Mouse (Mus musculus) cortical plate, adult 2 months (tissue): ENCODE data around the gene Mllt10.

ENCODE experiments used
- CTCF ChIP-seq: fragments of 200-500 bp; IDR thresholded peaks from 2 replicates; pipeline ENCODE4 v1.5.1; 2011; ENCODE audit warnings: mild to moderate bottlenecking, control low read depth, low read length; ENCODE audit not compliant: insufficient read depth; ENCODE audit errors: extremely low read depth
- POLR2A ChIP-seq: fragments of 200-500 bp; IDR thresholded peaks from 2 replicates; pipeline ENCODE4 v1.6.1; 2011; ENCODE audit warnings: mild to moderate bottlenecking, low read length, control low read depth; ENCODE audit not compliant: insufficient read depth; ENCODE audit errors: extremely low read depth

DNA sequence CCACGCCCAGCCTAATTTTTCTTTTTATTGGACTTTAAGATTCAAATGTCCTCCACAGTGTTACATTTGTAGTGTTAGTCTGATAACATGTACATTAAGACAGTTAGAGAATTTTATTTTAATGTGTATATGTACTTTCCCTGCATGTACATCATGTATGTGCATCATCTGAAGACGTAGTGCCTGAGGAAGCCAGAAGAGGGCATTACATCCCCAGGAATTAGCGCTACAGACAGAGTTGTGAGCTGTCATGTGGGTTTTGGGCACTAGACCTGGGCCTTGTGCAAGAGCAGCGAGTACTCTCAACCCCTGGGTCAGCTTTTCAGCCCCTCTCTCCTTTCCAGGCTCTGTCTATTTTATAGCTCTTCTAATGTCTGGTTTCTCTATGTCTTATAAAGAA, 147.9 kb downstream of the Mllt10 start:
- TF ChIP-seq POLR2A, result no peak
- TF ChIP-seq CTCF, result no peak
